Mouse (Mus musculus) cerebellum, postnatal 10 days (tissue): Measurements from ENCODE around the gene Cnpy3.

Experiments used
- DNase-seq, 2 experiments: peaks; one replicate each; pipeline ENCODE4 v3.0.0; 2021; ENCODE audit warnings: mixed read lengths in 2 of 2

Cnpy3 gene

GRCm38 (mm10) chr17:46712442-46712841 lies 39.6 kb downstream of the Cnpy3 start:
- no peak for DNase-seq

- peak; percentile 63 to 70 for DNase-seq
Measured at GRCm38 (mm10) chr17:46711612-46712271, 40.3 kb downstream of the Cnpy3 start.

- peak; percentile 98 to 99 for DNase-seq
Measured at GRCm38 (mm10) chr17:46710959-46711597, 40.9 kb downstream of the Cnpy3 start, which contains the start of gene Pex6. Gene Pex6 (plus strand): TSS chr17:46711463.

GRCm38 (mm10) chr17:46706375-46707089 lies 45.5 kb downstream of the Cnpy3 start:
- no peak for DNase-seq

- DNase-seq = peak; percentile 96 to 98
Measured at GRCm38 (mm10) chr17:46704887-46705835, 46.9 kb downstream of the Cnpy3 start, which contains the start of gene Ppp2r5d. Gene Ppp2r5d (minus strand): TSS chr17:46705111.

- no peak for DNase-seq
Measured at GRCm38 (mm10) chr17:46703971-46704886, 47.8 kb downstream of the Cnpy3 start.

- DNase-seq = no peak
Measured at GRCm38 (mm10) chr17:46702506-46702905, 49.5 kb downstream of the Cnpy3 start.

- no peak for DNase-seq
Measured at GRCm38 (mm10) chr17:46702100-46702499, 49.9 kb downstream of the Cnpy3 start.

- no peak for DNase-seq
Measured at GRCm38 (mm10) chr17:46701489-46701888, 50.5 kb downstream of the Cnpy3 start.

GRCm38 (mm10) chr17:46699912-46700311 lies 52.1 kb downstream of the Cnpy3 start:
- DNase-seq = peak; percentile 78 to 82

GRCm38 (mm10) chr17:46699245-46699644 lies 52.8 kb downstream of the Cnpy3 start:
- DNase-seq = no peak

GRCm38 (mm10) chr17:46698515-46698914 lies 53.5 kb downstream of the Cnpy3 start:
- no peak for DNase-seq

GRCm38 (mm10) chr17:46694517-46695063 lies 57.4 kb downstream of the Cnpy3 start:
- no peak for DNase-seq

- no peak for DNase-seq
Measured at GRCm38 (mm10) chr17:46691390-46691789, 60.6 kb downstream of the Cnpy3 start.

- no peak for DNase-seq
Measured at GRCm38 (mm10) chr17:46690665-46691064, 61.3 kb downstream of the Cnpy3 start.

GRCm38 (mm10) chr17:46685913-46686312 lies 66.1 kb downstream of the Cnpy3 start:
- DNase-seq = no peak
